Mouse (Mus musculus): Measurements from ENCODE around the gene Glod4.

Gene Glod4

GRCm38 (mm10) chr11:76242901-76243810 is at the start of gene Glod4, which contains the start of gene Mrm3:
Gene Glod4, minus strand, starts transcription at chr11:76243725.
Gene Mrm3, plus strand, starts transcription at chr11:76243715.
- DNase-seq = peak; percentile 92

- DNase-seq = peak; percentile 49
Observed at GRCm38 (mm10) chr11:76292831-76293230, 49.3 kb upstream of the Glod4 start.

- DNase-seq = peak; percentile 58
Observed at GRCm38 (mm10) chr11:76292398-76292797, 48.9 kb upstream of the Glod4 start.

- no peak for DNase-seq
Observed at GRCm38 (mm10) chr11:76291960-76292359, 48.4 kb upstream of the Glod4 start.

GRCm38 (mm10) chr11:76290367-76290766 is 46.8 kb upstream of the Glod4 start:
- DNase-seq = no peak

GRCm38 (mm10) chr11:76288645-76289044 is 45.1 kb upstream of the Glod4 start:
- DNase-seq = no peak

GRCm38 (mm10) chr11:76287301-76287700 is 43.8 kb upstream of the Glod4 start:
- DNase-seq = no peak

- DNase-seq = no peak
Observed at GRCm38 (mm10) chr11:76286534-76287126, 43.1 kb upstream of the Glod4 start.

- peak; percentile 72 for DNase-seq
Observed at GRCm38 (mm10) chr11:76285431-76286075, 42.0 kb upstream of the Glod4 start.

GRCm38 (mm10) chr11:76283841-76284240 is 40.3 kb upstream of the Glod4 start:
- DNase-seq = no peak

- no peak for DNase-seq
Observed at GRCm38 (mm10) chr11:76279971-76280370, 36.4 kb upstream of the Glod4 start.

GRCm38 (mm10) chr11:76278960-76279852 is 35.7 kb upstream of the Glod4 start:
- DNase-seq = no peak

- peak; percentile 31 for DNase-seq
Observed at GRCm38 (mm10) chr11:76272440-76272839, 28.9 kb upstream of the Glod4 start.

GRCm38 (mm10) chr11:76268521-76269065 is 25.1 kb upstream of the Glod4 start:
- DNase-seq = no peak

GRCm38 (mm10) chr11:76268001-76268459 is 24.5 kb upstream of the Glod4 start:
- DNase-seq = no peak

- no peak for DNase-seq
Observed at GRCm38 (mm10) chr11:76267550-76267949, 24.0 kb upstream of the Glod4 start.

- no peak for DNase-seq
Observed at GRCm38 (mm10) chr11:76262611-76263351, 19.3 kb upstream of the Glod4 start.

- no peak for DNase-seq
Observed at GRCm38 (mm10) chr11:76261224-76261623, 17.7 kb upstream of the Glod4 start.

GRCm38 (mm10) chr11:76260208-76261050 is 16.9 kb upstream of the Glod4 start:
- DNase-seq = no peak

GRCm38 (mm10) chr11:76258511-76258910 is 15.0 kb upstream of the Glod4 start:
- no peak for DNase-seq

All from kidney, adult 18-20 months (tissue).